Mouse (Mus musculus) lung, postnatal 4 days (tissue): ENCODE data around the gene Hist3h2ba.

Experiments used
- DNase-seq, 2 experiments: peaks; one replicate each; pipeline ENCODE4 v3.0.0; 2021

The Hist3h2ba gene

DNA sequence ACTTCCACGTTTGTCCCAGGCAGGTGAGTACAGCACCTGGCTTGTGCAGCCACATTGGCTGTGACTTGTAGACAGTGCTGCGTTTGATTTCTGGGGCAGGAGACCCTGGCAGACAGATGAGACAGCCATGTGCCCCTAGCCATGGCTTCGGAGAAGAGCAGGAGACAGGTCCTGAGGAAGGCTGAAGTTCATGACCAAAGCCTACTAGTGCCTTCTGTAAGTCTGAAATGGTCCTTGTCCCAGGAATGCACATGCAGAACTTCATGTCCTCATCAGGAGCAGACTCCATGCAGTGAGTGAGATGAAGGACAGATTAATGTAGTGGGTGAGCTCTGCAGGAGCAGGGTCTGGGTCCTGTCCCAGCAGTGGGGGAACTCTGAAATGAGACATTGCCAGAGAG lies 43.2 kb downstream of the Hist3h2ba start:
- DNase-seq: no peak

DNA sequence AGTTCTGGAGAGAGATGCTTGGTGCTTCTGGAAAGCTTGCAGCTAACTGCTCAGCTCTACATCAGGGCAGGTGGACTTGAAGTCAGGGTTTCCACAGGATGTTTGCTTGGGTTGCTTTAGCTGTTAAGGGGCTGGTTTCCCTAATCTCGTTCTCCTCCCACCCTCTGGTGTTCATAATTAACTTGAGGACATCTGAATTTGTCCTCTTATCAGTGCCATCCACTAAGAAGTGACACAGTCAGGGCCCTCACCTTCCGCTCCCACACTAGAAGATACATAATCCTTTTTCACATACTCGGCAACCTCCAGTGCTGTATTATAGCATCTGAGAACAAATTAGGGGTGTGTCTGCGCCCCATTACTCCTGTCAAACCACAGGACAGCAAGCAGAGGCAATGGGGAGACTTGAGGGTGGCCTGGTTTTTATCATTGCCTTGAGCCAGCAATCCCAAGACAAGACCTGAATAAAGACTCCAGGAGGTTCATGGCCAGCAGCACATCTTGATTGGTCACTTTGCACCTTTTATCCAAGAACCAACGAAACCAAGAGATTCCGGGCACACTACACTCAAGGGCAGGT lies 44.5 kb downstream of the Hist3h2ba start:
- DNase-seq: no peak

DNA sequence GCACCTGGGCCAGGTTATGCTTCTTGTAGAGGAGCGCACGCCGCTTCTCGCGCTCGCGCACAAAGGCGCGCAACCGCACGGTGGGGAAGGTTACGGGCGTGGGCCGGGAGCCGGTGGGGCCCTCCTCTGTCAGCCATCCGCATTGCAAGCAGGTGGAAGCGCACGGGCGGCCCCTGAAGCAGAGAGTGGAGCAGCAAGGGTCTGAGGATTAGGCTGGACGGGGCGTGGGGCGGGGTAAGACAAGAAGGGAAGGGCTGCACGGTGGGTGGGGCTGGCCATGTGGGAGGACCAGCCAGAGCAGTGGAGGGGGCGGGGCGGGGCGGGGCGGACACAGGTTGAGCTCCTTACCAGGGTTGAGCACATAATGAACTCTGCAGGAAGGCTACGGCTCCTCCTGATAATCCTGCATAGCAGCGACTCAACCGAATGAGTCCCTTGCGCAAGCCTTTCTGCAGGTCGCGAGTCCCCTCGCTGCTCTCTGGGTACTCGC lies 45.7 kb downstream of the Hist3h2ba start:
- DNase-seq: peak; percentile 64 to 77

DNA sequence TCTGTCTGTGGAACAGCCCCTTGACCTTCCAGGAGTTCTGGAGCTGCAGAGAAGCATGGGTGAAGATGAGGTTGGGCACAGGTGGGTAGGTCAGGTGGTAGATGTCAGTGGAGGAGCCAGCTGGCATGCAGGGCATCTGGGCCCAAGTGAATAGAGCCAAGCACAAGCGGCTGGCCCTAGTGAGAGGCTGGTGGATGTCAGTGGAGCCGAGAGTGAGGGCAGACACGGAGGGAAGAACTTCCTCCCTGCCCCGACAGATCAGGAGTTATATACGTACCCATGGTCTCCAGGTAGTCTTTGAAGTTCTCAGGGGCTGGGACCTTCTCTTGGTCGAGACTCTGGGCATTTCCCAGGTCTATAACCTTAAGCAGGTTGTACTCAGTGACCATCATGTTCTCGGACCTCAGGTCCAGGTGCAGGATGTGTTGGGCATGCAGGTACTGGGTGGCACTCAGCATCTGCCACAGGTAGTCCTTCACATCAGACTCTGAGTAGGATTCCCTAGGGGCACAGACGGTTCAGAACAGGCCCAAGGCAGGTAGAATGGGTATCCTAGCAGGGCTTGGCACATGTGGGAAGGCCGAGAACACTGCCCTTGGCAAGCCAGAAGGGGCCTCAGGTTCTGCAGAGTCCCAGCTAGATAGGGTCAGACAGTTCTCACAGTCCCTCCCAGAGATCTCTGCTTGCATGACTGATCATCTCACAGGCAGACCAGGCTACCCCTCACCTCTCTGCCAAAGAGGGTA lies 46.5 kb downstream of the Hist3h2ba start:
- no peak for DNase-seq

- no peak for DNase-seq
Observed at GRCm38 (mm10) chr11:58995807-58996370, 47.2 kb downstream of the Hist3h2ba start.

GRCm38 (mm10) chr11:58997541-58997940 lies 48.8 kb downstream of the Hist3h2ba start:
- no peak for DNase-seq
